Mouse (Mus musculus): ENCODE data around the gene Larp4b. TPM values are rescaled to one million over a fixed set of nuclear protein-coding genes. Genes with fewer than 3 reads are reported as not detected.

Gene Larp4b
- polyA plus RNA-seq (2017; shearing (Covaris generic)) = 66.6 TPM

GRCm38 (mm10) chr13:9093316-9094155 lies at the start of gene Larp4b:
TSS of gene Larp4b (plus strand) at chr13:9093881.

Other genes starting within 250 kb of the Larp4b start
- 55.0 TPM for gene Wdr37, start 222.0 kb upstream of the Larp4b start, polyA plus RNA-seq (2017; shearing (Covaris generic))
- gene Idi1, start 208.4 kb upstream of the Larp4b start, polyA plus RNA-seq (2017; shearing (Covaris generic)) = 94.2 TPM
- gene Gm9745, start 145.7 kb upstream of the Larp4b start, polyA plus RNA-seq (2017; shearing (Covaris generic)) = not detected
- gene Idi2, start 141.0 kb upstream of the Larp4b start, polyA plus RNA-seq (2017; shearing (Covaris generic)) = not detected
- gene Gtpbp4, start 97.8 kb upstream of the Larp4b start, polyA plus RNA-seq (2017; shearing (Covaris generic)) = 108 TPM
- gene Dip2c, start 182.6 kb downstream of the Larp4b start, polyA plus RNA-seq (2017; shearing (Covaris generic)) = 0.70 TPM

All from effector memory CD4-positive, alpha-beta T cell, adult 5 months (primary cell).